ENCODE assay signal across 8 mouse cellular contexts in genomic region chr15:81361022-81361404, GRCm38 (mm10). TPM values are rescaled to one million over a fixed set of nuclear protein-coding genes. Genes with fewer than 3 reads are reported as not detected.
DNase-seq lines count a peak whose midpoint lies in the region; ATAC-seq and TF ChIP-seq lines count a peak whose summit lies in the region.

No protein-coding gene starts in this region.

- H3K27me3 ChIP-seq in kidney, postnatal 0 days (ENCODE audit: insufficient read depth, low read length) = no peaks in the 10 kb centered on the region
- no peaks in the 10 kb centered on the region for H3K27me3 ChIP-seq in embryonic facial prominence, embryonic 13.5 days
- H3K27me3 ChIP-seq in limb, embryonic 10.5 days (ENCODE audit: low read depth, poor library complexity, severe bottlenecking) = no peaks in the 10 kb centered on the region
- no peaks in the 10 kb centered on the region for H3K27me3 ChIP-seq in neural tube, embryonic 13.5 days

- H3K4me3 ChIP-seq in kidney, postnatal 0 days (replicated peaks; ENCODE audit: low read depth, low read length) = peak overlapping the region; percentile 70
- H3K4me3 ChIP-seq in embryonic facial prominence, embryonic 13.5 days = peak overlapping the region; percentile 77
- peak overlapping the region; percentile 63 for H3K4me3 ChIP-seq in limb, embryonic 10.5 days
- peak overlapping the region; percentile 70 for H3K4me3 ChIP-seq in neural tube, embryonic 13.5 days

- no peak for TF ChIP-seq CTCF in kidney, postnatal 0 days (IDR thresholded peaks at IDR 0.05; ENCODE audit: low read depth)

- H3K4me1 ChIP-seq in kidney, postnatal 0 days (replicated peaks; ENCODE audit: insufficient read depth, low read length) = peaks cover 13% of the 10 kb centered on the region; the same call in 1 of the 2 replicates
- peaks cover 40% of the 10 kb centered on the region for H3K4me1 ChIP-seq in embryonic facial prominence, embryonic 13.5 days
- H3K4me1 ChIP-seq in limb, embryonic 10.5 days = peaks cover 42% of the 10 kb centered on the region
- H3K4me1 ChIP-seq in neural tube, embryonic 13.5 days (replicated peaks) = peaks cover 40% of the 10 kb centered on the region

- H3K36me3 ChIP-seq in kidney, postnatal 0 days (ENCODE audit: insufficient read depth, low read length) = peaks cover 3% of the 10 kb centered on the region; the same call in 1 of the 2 replicates
- H3K36me3 ChIP-seq in embryonic facial prominence, embryonic 13.5 days = peaks cover 33% of the 10 kb centered on the region
- peaks cover 38% of the 10 kb centered on the region for H3K36me3 ChIP-seq in limb, embryonic 10.5 days
- H3K36me3 ChIP-seq in neural tube, embryonic 13.5 days = peaks cover 31% of the 10 kb centered on the region

- peak overlapping the region; percentile 60 for H3K27ac ChIP-seq in kidney, postnatal 0 days
- peak overlapping the region; percentile 91 for H3K27ac ChIP-seq in embryonic facial prominence, embryonic 13.5 days
- H3K27ac ChIP-seq in limb, embryonic 10.5 days = peak overlapping the region; percentile 79
- peak overlapping the region; percentile 86 for H3K27ac ChIP-seq in neural tube, embryonic 13.5 days (replicated peaks)

- no peak; the same call in none of the 2 replicates for ATAC-seq in kidney, postnatal 0 days (replicated peaks; ENCODE audit: low FRiP score, low read depth)
- ATAC-seq in embryonic facial prominence, embryonic 13.5 days (ENCODE audit: insufficient number of reproducible peaks, insufficient read depth, low FRiP score, low TSS enrichment, low read depth) = peak; percentile 60
- peak; percentile 64 for ATAC-seq in neural tube, embryonic 13.5 days (ENCODE audit: low read depth)

- 34% methylated on average over 6 of the region's 6 CpGs for WGBS in kidney, postnatal 0 days
- WGBS in embryonic facial prominence, embryonic 13.5 days = 30% methylated on average over 6 of the region's 6 CpGs
- WGBS in limb, embryonic 10.5 days = 46% methylated on average over 6 of the region's 6 CpGs
- whole genome bisulfite sequencing in neural tube, embryonic 13.5 days = 43% methylated on average over 6 of the region's 6 CpGs

- no peaks in the 10 kb centered on the region for H3K9me3 ChIP-seq in kidney, postnatal 0 days (replicated peaks; ENCODE audit: low read length)
- H3K9me3 ChIP-seq in embryonic facial prominence, embryonic 13.5 days = no peaks in the 10 kb centered on the region
- no peaks in the 10 kb centered on the region for H3K9me3 ChIP-seq in limb, embryonic 10.5 days (replicated peaks)
- H3K9me3 ChIP-seq in neural tube, embryonic 13.5 days = no peaks in the 10 kb centered on the region

- no peak for DNase-seq in kidney, postnatal 0 days (ENCODE audit: low spot score)
- DNase-seq in kidney, adult 8-10 months = no peak
- no peak for DNase-seq in limb, embryonic 10.5 days (ENCODE audit: low spot score)
- DNase-seq in cerebellum, adult 18-20 months = no peak
- no peak for DNase-seq in ovary, postnatal 36 days (ENCODE audit: low spot score)
- no peak for DNase-seq in layer of hippocampus, adult 11-12 months (ENCODE audit: low spot score)

- H3K9ac ChIP-seq in kidney, postnatal 0 days (ENCODE audit: low read depth, low read length) = no peak overlapping the region
- peak overlapping the region; percentile 89; the same call in 1 of the 2 replicates for H3K9ac ChIP-seq in embryonic facial prominence, embryonic 13.5 days
- H3K9ac ChIP-seq in neural tube, embryonic 13.5 days = peak overlapping the region; percentile 35; the same call in 1 of the 2 replicates

- peak overlapping the region; percentile 77 for H3K4me2 ChIP-seq in kidney, postnatal 0 days (ENCODE audit: low read length)
- peak overlapping the region; percentile 80 for H3K4me2 ChIP-seq in embryonic facial prominence, embryonic 13.5 days
- H3K4me2 ChIP-seq in neural tube, embryonic 13.5 days = peak overlapping the region; percentile 79

RNA-seq across cellular contexts. Expression of gene Slc25a17, which starts 0.4 kb away (rescaled TPM):
- 153 and 157 TPM in 2 replicates for polyA plus RNA-seq in kidney, postnatal 0 days (2015; fragmentation: Nextera tagmentation; extraction: Ambion mirVana)
- polyA plus RNA-seq in embryonic facial prominence, embryonic 13.5 days (2015; fragmentation: Nextera tagmentation; extraction: Ambion mirVana) = 128 and 133 TPM in 2 replicates
- polyA plus RNA-seq in limb, embryonic 10.5 days (2016; fragmentation: Nextera tagmentation; extraction: Ambion mirVana) = 86.9 and 93.6 TPM in 2 replicates
- polyA plus RNA-seq in neural tube, embryonic 13.5 days (2015; fragmentation: Nextera tagmentation; extraction: Ambion mirVana) = 130 and 149 TPM in 2 replicates

RNA-seq across cellular contexts. Expression of gene St13, which starts 38.9 kb away (rescaled TPM):
- 173 and 186 TPM in 2 replicates for polyA plus RNA-seq in kidney, postnatal 0 days (2015; fragmentation: Nextera tagmentation; extraction: Ambion mirVana)
- polyA plus RNA-seq in embryonic facial prominence, embryonic 13.5 days (2015; fragmentation: Nextera tagmentation; extraction: Ambion mirVana) = 173 and 185 TPM in 2 replicates
- 222 and 234 TPM in 2 replicates for polyA plus RNA-seq in limb, embryonic 10.5 days (2016; fragmentation: Nextera tagmentation; extraction: Ambion mirVana)
- polyA plus RNA-seq in neural tube, embryonic 13.5 days (2015; fragmentation: Nextera tagmentation; extraction: Ambion mirVana) = 184 and 191 TPM in 2 replicates

RNA-seq across cellular contexts. Expression of gene Xpnpep3, which starts 38.9 kb away (rescaled TPM):
- 8.3 and 8.7 TPM in 2 replicates for polyA plus RNA-seq in kidney, postnatal 0 days (2015; fragmentation: Nextera tagmentation; extraction: Ambion mirVana)
- polyA plus RNA-seq in embryonic facial prominence, embryonic 13.5 days (2015; fragmentation: Nextera tagmentation; extraction: Ambion mirVana) = 10.0 and 13.5 TPM in 2 replicates
- 13.9 and 14.1 TPM in 2 replicates for polyA plus RNA-seq in limb, embryonic 10.5 days (2016; fragmentation: Nextera tagmentation; extraction: Ambion mirVana)
- polyA plus RNA-seq in neural tube, embryonic 13.5 days (2015; fragmentation: Nextera tagmentation; extraction: Ambion mirVana) = 11.0 TPM in 2 replicates

RNA-seq across cellular contexts. Expression of gene Dnajb7, which starts 47.1 kb away (rescaled TPM):
- polyA plus RNA-seq in kidney, postnatal 0 days (2015; fragmentation: Nextera tagmentation; extraction: Ambion mirVana) = 0.61 and 0.62 TPM in 2 replicates
- polyA plus RNA-seq in embryonic facial prominence, embryonic 13.5 days (2015; fragmentation: Nextera tagmentation; extraction: Ambion mirVana) = 2.5 and 3.5 TPM in 2 replicates
- 3.0 and 4.0 TPM in 2 replicates for polyA plus RNA-seq in limb, embryonic 10.5 days (2016; fragmentation: Nextera tagmentation; extraction: Ambion mirVana)
- polyA plus RNA-seq in neural tube, embryonic 13.5 days (2015; fragmentation: Nextera tagmentation; extraction: Ambion mirVana) = 1.4 and 2.3 TPM in 2 replicates
